Mouse (Mus musculus) lung, adult 2 months (tissue): ENCODE data around the gene Ubxn10.

Source experiments
- CTCF ChIP-seq: fragments of 200-500 bp; IDR thresholded peaks from 2 replicates; pipeline ENCODE4 v1.5.1; 2011; ENCODE audit warnings: mild to moderate bottlenecking, low read length, control low read depth; ENCODE audit not compliant: insufficient read depth
- POLR2A ChIP-seq: fragments of 200-500 bp; IDR thresholded peaks from 2 replicates; pipeline ENCODE4 v1.6.1; 2011; ENCODE audit warnings: low read depth, mild to moderate bottlenecking, control low read depth, low read length, borderline replicate concordance; ENCODE audit errors: extremely low read depth

DNA sequence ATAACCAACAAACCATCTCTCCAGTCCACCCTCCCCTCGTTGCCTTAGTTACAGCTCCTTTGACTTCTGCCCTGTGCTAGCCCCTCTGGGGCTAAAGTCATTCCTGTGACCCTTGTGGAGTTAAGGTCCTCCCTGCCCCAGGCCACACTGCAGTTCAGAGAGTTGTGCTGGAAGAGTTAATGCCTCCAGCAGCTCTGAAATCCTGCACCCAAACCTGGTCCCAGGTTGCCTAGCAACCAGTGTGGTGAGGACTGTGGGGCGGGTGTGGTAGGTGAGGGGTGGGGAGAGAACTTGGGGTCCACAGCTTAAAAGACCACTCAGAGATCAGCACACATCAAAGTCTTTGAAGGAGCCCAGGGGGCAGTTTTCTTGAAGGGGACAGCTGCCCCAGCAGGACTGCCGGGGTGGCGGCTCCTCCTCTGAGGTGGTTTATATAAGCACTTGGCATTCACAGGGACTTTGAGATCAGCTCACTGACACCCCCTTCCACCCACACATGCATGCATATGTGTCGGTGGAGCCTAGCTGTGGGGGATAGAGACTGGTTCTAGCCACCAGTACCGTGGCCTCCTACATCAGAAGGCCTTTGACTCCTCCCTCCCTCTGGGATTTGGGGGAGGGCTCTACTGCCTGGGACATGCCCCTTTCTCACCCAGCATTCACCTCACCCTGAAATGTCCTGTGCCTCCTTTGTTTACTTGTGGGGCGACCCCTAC, 2.3 kb upstream of the Ubxn10 start:
- TF ChIP-seq POLR2A (no peak), CTCF (no peak)
